Mouse (Mus musculus): Measurements from ENCODE around the gene Meis1.

Meis1 gene

DNA sequence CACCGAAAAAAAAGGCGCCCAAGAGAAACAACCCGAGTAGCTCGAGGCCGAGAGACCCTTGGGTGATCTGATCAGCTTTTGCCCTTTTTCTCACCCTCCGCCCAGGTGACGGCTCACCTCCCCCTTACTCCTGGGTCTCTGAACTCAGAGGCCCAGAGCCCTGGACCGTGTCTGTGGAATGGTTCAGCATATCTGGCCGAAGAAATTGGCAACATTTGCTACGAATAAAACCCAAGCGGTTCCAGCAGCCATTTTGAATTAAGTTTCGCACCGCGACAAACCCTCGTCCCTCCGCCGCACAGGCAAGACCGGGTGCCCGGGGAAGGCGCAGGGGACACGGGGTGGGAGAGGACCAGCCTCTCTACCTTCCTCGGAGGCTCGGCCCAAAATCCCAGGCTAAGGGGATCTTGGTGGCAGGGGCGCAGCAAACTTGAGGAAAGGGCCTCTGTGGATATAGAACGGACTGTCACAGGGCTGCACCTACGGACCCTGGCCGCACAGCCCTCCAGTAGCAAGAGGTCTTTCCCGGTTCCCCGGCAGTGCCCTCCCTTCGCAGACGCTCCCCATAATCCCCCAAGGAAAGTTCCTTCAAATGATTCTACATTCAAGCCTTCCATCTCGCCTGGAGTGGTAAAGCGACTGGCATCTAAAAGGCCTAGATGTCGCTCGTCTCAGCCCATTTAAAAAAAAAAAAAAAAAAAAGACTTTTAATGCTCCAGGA is 4.2 kb downstream of the Meis1 start:
- DNase-seq (ENCODE audit: low spot score in 2 of 2) = peak in 1 of 2 experiments; percentile 50

DNA sequence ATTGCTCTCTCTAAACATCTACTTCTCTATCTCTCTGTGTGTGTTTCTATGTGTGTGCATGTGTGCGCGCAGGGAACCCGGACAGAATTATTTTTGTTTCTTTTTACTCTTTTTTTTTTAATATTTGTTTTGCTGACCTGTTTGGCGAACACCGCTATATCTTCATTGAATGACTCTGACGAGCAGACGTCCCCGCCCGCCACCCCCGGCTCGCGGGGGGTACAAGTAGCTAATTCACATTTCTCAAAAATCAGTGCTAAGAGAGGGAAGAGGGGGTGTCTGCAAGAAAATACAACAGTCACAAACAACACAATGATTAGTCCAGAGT is 4.7 kb downstream of the Meis1 start:
- no peak for DNase-seq (ENCODE audit: low spot score in 2 of 2)

DNA sequence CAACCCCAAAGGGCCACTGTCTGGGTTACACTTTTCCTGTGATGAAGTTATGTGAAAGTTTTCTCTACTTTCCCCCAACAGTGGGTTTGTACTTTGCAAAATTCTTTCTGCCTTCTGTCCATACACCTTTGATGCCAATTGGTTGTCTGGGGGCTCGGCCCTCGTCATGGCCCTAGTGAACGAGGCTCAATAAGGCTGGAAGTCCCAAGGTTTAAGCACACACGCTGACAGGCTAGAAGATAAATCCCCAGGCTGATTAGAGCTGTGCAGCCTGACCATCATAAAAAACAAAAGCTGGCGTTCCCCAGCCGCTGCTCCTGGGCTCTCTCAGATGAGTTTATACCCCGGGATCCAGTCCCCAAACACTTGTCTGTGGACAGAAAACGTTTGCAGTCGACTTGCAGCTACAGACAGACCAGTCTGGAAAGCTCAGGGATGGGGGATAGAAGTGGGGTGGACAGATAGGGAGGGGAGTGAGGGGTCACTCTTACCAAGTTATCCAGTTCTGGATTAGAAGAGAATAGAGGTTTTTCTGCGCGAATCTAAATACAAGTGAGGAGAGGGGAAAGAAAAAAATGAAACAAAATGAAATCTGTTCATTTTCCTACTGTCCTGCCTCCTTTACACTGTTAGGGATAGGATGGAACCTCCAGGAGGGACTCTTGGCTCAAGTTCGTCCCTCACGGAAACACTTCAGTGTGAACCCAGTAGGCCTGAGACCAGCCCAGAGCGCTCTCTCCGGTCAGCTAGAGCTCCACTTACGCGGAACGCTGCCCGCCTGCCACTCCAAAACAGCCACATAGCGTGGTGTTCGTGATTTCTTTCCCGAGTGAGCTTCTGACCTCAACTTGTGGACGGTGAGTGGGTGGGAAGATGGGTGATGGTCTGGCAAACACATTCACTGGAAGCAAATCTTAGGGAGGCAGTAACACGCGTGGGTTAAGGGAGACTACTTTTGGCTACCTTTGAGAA is 5.4 kb downstream of the Meis1 start:
- DNase-seq (ENCODE audit: low spot score in 2 of 2) = peak in 1 of 2 experiments; percentile 49

DNA sequence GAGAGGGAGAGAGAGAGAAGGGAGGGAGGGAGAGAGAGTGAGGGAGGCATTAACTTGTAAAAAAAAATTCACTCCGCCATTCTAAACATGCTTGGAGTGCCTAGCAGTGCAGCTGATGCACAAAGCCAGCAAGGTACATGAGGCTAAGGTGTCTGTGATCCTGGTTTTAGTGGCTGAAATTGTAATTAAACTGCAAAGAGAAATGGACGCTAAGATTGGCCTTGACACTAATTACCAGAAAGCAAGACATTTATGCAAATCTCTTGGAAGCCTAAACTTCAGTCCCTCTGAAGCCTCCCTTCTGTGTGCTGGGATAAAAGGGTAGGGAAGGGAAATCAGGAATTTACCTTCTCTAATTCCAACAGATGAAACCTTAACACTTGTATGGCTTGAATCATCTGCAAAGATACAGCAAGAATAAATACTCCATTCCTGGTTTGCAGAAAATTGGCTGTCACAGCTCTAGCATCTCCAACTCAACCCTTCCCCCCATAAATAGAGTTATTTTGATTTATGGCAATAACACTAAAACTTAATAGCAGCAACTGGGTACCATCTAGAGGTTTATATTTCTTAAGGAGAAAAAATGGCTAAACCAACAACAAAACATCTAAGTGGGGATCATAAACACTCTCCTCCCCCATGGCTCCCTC is 6.2 kb downstream of the Meis1 start:
- DNase-seq (ENCODE audit: low spot score in 2 of 2) = no peak

DNA sequence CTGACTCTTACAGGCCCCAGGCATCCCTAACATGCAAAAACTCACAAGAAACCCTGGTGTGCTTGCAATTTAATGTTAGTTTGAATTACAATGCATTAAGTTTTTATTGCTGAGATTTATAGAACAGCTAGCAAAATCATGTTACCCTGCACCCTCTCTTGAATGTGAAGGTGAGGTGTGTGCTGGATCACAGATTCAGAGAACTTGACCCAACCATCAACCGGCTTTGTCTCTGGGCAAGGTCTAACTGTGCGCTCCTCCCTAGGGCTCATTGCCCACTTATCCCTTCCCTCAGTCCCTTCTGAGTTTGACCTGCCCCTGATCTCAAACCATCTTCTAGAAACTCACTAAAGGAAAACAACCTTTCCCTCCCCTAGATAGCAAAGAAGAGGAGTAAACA is 6.8 kb downstream of the Meis1 start:
- DNase-seq (ENCODE audit: low spot score in 2 of 2) = no peak

DNA sequence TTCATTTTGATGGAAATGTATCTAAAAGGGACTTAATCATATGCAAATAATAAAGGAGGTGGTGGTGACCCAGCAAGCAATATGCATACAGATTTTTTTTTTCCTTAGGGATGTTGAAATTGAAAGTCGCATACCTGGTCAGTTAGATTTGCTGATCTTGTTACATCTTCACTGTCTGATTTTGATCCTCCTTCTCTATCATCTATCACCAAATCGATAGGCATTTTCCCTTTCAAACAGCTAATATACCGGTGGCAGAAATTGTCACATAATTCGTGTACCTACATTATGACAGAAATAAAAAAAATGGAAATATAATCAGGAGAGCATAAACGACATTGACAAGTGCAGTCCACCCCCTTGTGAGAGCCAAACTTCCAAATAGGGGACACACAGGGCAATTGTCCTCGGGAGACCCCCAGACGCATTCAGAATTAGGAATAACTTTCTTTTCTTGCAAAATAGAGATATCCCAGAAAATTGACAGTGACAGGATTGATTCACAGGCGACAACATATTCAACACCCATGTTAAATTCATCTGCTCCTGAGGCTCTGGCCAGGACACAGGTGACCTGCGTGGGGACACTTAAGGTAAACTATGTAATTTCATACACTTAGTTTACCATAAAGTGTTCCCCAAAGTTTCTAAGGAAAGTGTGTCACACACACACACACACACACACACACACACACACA is 7.5 kb downstream of the Meis1 start:
- DNase-seq (ENCODE audit: low spot score in 2 of 2) = no peak

DNA sequence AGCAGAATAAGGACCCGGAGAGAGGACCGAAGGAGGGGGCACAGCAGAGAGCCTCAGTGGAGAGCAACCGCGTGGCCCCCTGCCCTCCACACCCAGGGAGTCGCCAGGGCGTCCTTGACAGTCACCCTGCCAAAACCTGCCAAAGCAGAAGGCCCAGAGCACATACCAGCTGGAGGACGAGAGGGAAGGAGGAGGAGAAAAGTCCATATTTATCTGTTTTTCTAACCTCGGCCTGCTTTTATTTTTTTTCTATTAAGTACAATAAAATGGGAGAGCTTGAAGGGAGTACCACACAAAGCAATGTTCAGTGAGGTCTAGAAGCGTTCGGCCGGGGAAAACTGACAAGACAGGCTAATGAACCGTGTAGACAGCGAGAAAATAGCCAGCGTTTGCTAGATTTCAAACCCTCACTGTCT is 8.4 kb downstream of the Meis1 start:
- DNase-seq (ENCODE audit: low spot score in 2 of 2) = no peak

DNA sequence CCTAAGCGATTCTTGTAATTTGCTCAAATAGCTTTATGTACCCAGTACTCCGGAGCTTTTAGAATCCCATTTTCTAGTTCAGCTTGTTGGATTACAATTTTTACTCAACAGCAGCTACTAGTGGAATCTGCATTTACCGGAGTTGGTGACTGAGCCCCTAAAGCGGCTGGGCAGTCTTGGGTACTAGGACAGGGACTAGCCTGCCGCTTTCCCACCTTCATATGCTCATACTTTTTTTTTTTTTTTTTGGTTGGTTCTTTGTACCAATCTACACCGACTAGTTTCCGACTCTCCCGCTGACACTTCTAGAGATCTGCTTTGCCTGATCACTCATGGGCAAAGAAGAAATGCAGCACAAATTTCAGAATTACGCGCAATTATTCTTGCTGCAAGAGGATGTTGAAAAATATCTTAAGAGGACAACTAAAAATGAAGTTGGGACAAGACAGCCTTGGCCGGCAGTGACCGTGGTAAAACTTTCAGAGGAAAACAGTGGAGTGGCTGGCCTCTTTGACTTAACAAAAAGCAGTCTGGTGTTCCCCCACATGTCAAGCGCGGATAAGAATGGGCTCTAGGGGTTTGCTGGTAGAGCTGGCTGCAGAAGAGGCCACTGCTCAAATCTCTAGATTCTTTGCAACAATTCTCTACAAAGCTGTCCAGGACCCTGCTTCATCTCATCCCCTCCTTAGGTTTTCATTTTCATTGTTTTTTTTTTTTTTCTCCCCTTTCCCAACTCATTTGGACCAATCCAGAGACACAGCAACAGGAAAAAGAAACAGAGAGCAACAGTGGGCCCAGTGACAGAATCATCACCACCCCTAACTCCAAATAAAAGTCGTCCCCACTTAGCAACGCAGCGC is 9.0 kb downstream of the Meis1 start:
- DNase-seq (ENCODE audit: low spot score in 2 of 2) = no peak

DNA sequence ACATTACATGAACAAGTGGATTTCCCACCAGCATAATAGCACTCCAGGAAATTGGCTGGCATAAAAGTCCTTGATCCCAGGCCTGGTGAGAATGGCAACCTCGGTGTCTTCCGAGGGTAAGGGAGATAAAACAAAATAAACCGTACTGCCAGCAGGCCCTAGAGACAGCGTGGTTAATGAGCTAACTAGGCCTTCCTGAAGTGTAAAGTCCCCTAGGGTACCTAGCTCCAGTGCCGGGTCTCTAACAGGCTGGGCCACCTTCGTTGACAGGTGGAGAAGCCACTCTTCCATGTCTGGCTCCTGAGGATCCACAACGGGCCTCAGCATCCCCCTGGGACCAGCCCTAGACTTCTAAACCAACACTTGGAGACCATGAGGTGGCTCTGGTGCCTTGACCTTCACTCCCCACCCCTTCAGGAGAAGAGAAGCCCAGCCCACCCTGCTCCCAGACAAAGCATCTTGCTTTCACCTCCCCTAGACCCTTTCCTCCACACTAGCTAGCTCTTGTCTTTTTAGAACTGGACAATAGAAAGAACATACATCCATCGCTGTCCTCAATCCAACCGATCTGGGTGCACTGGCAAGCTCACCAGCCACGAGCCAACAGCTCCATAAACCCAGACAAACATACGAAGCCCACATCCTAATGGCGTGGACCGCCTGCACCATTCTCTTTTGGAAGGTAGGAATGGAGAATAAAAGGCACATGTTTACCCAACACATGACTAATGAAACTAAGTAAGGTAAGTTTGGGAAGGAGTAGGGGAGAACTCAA is 10.0 kb downstream of the Meis1 start:
- no peak for DNase-seq (ENCODE audit: low spot score in 2 of 2)

DNA sequence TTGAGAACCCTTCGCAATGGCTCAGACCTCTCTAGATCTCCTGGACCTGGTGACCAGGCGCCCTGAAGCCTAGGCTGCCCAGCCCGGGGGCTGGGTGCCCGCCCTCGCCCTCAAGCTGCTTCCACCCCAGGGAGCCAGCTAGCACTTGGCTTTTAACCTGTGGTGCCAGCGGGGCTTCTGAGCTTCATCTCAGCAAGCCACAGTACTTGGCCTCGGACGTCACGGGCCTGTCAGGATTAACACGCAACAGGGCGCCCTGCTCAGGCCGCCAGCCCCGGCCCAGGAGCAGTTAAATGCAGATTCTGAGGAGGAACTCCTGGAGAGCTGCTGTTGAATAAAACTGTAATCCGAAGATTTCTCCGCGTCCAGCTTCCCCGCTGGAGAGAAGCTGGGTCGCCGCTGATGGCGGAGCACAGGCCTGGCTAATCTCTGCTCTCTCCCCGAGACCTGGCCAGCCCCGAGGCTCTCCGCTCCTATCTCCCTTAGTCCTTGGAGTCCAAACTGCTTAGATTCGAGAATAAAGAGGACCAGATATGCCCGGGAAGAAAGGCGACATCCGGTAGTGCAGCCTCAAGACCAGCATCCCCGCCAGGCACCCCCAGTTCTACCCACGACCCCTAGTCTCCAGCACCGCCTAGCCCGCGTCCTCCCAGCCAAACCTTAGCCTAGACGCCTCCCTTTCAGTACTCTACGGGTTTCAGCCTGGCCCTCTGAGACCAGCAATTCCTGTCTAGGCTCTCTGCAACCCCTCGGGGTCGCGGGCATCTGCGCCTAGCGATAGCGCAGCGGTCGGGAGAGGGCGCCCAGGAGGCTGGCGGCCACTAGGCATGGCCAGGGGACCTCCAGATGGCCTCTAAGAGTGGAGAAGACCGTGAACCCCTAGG is 11.0 kb downstream of the Meis1 start:
- DNase-seq (ENCODE audit: low spot score in 2 of 2) = no peak

DNA sequence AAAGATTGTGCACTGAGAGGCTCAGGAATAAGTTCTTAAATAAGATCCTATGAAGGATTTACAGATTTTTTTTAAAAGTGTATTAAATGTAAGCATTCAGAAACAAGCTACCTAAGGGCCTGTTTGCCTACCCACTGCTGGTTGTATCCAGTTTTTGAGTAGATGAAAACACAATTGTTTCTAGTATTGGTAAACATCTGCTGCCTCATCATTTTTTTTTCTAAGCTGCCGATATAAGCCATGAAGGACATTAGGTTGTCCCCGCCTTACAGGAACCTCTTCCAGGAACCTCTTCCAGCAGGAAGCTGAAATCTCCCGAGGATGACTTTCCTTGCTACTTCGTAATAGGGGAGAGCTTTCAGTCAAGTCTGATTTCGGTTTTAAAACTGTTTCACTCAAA is 11.7 kb downstream of the Meis1 start:
- DNase-seq (ENCODE audit: low spot score in 2 of 2) = no peak

DNA sequence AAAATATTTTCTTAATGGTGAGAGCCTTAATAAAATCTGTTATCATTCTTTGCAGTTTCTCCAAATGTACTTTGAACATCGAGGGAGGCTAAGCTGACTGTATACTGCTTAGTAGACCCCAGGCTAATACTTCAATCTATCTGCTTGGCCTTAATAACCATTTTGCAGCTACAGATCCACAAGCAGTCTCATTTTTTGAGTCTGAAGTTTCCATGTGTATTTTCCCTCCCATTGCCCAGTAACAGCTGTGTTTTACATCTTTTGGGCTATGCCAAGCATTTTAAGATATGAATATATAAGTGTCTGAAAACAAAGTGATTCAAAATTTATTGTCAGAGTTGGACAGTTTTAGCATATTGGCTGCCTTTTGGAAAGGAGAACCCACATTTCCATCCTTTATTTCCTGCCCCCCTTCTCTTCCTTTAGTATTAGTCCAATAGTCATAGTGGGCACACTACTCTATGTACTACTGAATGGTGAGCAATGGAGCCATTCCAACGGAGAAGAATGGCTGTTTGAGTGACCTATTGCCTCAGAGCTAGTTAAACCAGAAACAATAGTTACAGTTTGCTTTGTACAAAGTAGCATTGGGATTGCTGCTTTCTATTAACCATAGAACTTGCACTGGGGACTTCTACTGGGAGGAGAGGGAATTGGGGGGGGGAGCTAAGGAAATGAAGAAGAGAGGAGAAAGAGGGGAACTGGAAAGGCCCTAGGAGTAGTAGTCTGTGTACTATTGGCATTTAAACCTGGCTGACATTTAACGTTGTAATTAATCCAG is 12.7 kb downstream of the Meis1 start:
- no peak for DNase-seq (ENCODE audit: low spot score in 2 of 2)

DNA sequence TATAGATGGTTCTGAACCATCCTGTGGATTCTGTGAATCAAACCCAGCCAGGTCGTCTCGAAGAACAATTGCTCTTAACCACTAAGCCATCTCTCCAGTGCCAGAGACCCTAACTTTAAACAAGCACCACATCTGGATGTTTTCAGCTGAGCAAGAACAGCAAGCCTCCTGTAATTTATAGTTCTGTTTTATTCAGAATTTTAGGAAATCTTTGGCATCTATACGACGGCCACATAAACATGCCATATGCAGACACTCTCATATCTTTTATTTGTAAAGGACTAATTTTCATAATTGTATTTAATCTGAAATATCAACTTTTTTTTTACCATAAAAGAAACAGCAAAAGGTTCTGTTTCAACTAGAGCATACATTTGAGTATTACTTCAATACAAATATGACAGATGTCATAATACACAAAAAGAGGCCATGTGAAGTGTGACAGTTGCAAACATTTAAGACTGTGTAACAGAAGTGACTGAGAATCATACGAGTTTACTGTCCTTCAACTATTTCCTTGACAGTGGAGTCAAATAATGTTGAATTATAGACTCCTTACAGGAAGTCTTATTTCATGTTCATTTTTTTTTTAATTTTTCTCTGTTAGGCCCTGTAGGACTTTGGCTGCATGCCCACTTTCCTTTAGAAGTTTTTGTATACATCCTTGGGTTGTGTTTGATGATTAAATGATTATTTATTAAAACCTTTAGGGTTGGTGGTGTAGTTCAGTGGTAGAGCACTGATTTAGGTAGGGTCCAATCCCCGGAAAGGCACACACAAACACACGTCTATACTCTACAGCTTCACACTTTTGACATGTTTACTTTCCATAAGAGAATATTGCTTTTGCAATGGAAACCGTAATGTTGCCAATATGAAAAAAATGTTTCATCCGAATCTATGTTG is 13.5 kb downstream of the Meis1 start:
- no peak for DNase-seq (ENCODE audit: low spot score in 2 of 2)

DNA sequence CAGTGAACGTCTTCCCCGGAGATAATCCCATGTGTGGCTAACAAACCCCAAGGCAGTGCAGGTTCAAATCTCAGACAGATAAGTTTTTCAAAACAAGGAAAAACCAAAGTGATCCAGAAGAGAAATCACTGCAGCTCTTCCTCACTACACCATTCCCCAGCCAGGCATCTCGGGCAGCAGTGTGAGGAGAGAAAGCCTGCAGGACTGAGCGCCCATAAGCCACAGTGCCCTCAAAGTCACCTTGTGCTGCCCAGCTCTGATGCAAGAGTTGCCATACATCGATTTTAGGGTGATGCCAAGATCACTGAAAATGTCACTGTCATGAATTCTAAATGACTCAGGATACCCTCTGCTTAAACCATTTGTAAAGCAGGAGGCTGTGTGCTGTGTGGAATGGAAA is 15.7 kb downstream of the Meis1 start:
- DNase-seq (ENCODE audit: low spot score in 2 of 2) = no peak

DNA sequence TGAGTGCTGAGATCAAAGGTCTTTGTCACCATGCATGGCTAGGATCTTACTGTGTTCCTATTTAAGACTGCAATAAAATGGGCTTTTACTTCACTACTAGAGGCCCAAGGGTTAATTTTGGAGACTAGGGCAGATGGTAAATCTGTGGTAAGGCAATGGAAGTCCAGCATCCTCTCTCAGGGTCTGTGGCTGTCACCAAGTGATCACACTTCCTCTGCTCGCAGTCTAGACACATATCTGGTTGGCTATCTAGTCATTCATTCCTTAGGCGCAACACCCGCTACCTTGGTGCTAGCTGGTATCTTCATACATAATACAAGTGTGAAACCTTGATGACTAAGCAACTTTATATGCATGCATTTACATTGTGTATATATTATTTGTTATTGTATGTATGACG is 22.0 kb downstream of the Meis1 start:
- no peak for DNase-seq (ENCODE audit: low spot score in 2 of 2)

DNA sequence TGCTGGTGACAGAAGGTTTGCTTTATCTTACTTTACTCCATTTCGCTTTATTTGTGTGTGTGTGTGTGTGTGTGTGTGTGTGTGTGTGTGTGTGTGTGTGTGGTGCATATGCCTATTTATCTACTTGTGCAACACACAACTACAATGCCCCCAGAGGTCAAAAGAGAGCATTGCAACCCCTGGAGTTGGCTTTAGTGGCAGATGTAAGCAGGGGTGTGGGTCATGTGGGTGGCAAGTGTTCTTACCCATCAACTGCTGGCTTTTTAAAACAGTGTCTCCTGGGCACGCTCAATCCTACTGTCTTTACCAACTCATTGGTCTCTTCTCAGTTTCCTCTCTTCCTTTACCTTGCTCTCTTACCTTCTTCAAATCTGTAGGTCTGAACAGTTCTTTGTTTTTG is 22.5 kb downstream of the Meis1 start:
- no peak for DNase-seq (ENCODE audit: low spot score in 2 of 2)

DNA sequence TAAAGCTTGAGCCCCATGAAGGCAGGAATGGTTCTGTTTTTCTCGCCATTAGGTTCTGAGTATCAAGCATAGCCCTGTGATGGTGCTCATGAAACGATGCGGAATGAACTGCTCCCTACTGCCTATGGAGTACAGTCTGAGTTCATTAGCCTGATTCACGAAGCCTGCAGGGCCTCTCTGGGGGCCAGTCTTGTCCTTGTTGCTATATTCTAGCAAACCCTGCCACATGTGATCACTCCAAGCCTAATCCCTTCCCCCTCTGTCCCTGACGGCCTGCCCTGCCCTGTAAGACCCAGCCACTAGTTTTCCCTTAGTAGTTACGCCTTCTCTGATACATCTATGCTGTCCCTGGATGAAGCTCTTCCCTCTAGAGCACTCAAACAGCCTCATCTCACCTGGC is 26.0 kb downstream of the Meis1 start:
- no peak for DNase-seq (ENCODE audit: low spot score in 2 of 2)

Measured in urinary bladder, adult 18-20 months (tissue).